Mouse (Mus musculus): ENCODE data around the gene Myom3.

Gene Myom3

GRCm38 (mm10) chr4:135856223-135857091, 96.9 kb downstream of the Myom3 start:
- DNase-seq (ENCODE audit: low spot score): peak; percentile 68

DNA sequence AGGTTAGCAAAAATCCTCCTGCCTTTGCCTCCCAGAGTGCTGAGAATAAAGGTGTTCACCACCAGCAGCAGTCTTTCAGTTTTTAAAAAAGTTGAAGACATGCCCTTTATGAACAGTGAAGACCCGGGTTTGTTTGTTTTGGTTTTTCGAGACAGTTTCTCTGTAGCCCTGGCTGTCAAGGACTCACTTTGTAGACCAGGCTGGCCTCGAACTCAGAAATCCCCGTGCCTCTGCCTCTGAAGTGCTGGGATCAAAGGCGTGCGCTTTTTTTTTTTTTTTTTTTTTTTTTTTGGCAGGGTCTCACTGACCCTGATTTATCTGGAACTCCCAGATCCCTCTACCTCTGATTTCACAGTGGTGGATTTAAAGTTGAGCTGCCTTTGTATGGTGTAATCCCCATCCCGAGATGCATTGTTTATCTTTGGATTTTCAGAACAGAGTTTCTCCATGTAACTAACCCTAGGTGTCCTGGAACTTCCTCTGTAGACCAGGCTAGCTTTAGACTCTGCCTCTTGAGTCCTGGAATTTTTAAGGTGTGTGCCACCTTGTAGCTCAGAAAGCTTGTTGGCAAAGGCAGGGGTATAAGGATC, 98.2 kb downstream of the Myom3 start:
- DNase-seq (ENCODE audit: low spot score): no peak
